Mouse (Mus musculus) megakaryocyte-erythroid progenitor cell, adult 5 weeks (primary cell): Measurements from ENCODE around the gene Pigyl. TPM values are rescaled to one million over a fixed set of nuclear protein-coding genes. Genes with fewer than 3 reads are reported as not detected.

Experiments
- polyA plus RNA-seq: library from polyadenylated mRNA; stranded (reverse); fragments of >175 nt; gene quantifications from 2 replicates; pipeline ENCODE4 v1.2.3, GENCODE M21; 2012

Gene Pigyl
- 77.0 and 80.8 TPM in 2 replicates for polyA plus RNA-seq

DNA sequence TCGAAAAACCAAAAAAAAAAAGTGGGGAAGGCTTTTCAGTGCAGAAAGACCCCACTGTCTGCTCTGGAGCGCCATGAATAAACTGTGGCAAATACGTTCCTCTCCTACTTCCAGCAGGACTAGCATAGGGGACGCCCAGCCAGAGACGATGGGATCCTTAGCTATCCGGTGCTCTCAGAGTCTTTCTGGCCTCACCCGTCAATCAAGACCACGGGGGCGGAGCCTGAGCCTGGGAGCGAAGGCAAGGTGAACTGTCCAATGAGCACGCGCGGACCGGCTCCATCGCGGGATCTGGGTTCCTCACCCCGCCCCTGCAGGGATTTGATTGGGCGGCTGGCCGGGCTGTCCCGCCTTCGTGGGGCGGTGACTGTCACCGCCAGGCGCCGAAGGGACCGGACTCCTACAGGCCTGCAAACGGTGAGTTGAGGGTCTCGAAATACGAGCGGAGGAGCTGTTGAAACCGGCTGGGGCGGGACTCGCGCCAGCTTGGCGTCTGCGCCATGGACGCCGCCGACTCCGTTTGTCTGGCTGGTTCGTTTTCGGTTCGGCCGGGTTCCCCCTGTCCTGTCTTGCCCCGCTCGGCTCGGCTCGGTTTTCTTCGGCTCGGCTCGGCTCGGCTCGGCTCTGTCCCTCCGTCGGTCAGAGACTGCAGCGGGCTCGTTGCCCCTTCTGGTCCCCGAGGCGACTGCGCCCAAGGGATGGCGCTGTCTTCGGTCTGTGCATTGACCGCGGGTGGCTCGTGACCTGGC, at the start of gene Pigyl:
Gene Pigyl, plus strand, starts transcription at position 350 of the 749 bp plus-strand sequence.

DNA sequence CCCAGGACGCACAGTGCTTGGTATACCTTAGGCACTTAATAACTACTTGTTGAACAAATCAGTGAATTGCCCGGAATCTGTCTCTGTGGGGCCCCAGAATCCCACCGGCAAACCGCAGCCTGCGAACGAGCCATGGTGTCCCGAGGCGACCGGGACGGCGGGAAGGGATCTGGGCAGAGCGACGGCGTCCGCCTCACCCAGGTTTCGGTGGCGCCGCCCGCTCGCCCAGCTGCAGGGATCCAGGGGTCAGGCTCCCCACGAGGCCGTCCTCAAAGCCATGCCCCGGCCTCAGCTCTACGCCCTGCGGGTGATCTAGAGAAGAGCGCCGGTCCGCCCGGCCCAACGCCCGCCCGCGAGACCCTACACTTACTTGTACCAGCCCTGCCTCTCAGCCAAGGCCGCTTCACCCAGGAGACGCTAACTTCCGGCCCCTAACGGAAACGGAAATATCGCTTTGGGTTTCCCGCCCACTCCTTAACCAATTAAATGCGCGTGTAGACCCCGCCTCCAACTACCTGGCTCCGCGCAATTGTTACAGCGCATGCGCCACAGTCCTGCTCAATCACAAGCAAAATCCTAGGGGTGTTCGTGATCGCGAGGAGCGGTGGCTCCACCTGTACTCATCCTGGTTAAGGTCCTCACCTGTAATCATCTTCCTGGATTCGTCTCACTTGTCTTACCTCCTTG, 39.8 kb upstream of the Pigyl start, which contains the start of gene Elof1:
Gene Elof1, minus strand, starts transcription at position 433 of the 687 bp plus-strand sequence.

DNA sequence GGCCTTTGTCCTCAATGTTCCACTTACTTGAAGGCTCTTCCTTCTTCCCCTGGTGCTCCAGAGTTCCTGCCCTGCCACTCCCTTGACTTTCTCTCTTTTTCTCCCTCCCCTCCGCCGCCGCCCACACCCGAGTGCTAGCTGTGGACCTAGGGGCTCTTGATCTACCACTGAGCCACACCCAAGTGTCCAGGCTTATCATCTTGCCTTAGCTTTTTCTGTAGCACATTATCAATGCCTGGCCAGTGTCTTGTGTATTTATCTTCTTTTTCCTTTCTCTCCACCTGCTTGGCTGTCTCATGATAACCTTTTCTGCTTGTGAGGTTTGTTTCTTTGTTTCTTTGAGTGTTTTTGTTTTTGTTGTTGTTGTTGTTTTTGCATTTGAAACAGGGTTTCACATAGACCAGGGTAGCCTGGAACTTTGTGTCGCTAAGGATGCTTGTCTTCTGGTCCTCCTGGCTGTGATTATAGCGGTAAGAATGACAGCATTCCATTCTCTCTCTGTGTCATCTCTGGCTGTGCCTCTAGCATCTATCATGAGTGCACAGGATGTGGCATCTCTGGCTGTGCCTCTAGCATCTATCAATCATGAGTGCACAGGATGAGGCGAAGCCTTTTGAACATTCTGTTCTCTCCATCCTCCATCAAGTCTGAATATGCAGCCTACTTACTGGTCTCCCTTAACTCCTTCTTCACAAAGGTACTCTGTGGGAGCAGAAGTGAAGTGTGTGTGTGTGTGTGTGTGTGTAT, 20.8 kb upstream of the Pigyl start, which contains the start of gene Acp5:
Gene Acp5, minus strand, starts transcription at position 68 of the 747 bp plus-strand sequence.

DNA sequence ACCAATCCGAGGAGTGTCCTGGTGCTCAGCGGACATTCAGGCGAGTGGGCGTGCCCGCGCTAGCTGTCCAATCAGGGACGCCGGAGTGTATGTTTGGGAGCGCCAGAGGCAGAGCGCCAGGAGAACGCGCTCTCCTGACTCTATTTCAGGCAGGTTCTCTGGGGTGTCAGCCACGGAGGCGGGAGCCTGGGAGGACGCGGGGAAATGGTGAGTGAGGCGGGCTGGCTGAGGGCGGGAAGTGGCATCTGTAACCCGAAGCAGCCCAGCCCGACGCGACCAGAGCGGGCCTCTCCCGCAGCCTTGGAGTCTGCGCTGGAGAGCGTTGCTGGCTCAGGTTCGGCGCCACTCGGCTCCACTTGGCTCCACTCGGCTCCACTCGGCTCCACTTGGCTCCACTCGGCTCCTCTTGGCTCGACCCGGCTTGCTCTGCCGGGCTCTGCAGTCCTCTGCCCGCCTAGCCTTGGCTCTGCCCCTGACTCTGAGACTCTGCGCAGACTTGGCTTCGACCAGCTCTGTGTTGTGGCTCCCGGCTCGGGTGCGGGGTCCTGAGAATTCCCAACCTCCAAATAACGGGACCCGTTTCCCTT, 31.5 kb downstream of the Pigyl start, which contains the start of gene Zfp872:
Gene Zfp872, plus strand, starts transcription at position 66 of the 587 bp plus-strand sequence.

Other genes starting within 250 kb of the Pigyl start
- 35.5 and 43.8 TPM in 2 replicates for gene Rab3d, start 238.7 kb upstream of the Pigyl start, polyA plus RNA-seq
- 0.26 and 0.54 TPM in 2 replicates for gene Ccdc159, start 229.4 kb upstream of the Pigyl start, polyA plus RNA-seq
- 28.8 and 33.9 TPM in 2 replicates for gene Tmem205, start 229.3 kb upstream of the Pigyl start, polyA plus RNA-seq
- 1.9 and 2.5 TPM in 2 replicates for gene Plppr2, start 219.8 kb upstream of the Pigyl start, polyA plus RNA-seq
- gene Swsap1, start 201.1 kb upstream of the Pigyl start, polyA plus RNA-seq = 5.8 and 8.1 TPM in 2 replicates
- 45.2 and 62.0 TPM in 2 replicates for gene Epor, start 193.3 kb upstream of the Pigyl start, polyA plus RNA-seq
- gene Rgl3, start 167.4 kb upstream of the Pigyl start, polyA plus RNA-seq = 0.03 and 0.11 TPM in 2 replicates
- gene Ccdc151, start 154.2 kb upstream of the Pigyl start, polyA plus RNA-seq = not detected in 2 replicates
- gene Prkcsh, start 154.0 kb upstream of the Pigyl start, polyA plus RNA-seq = 202 and 244 TPM in 2 replicates
- gene Elavl3, start 104.8 kb upstream of the Pigyl start, polyA plus RNA-seq = 0.02 and 0.03 TPM in 2 replicates
- gene Gm49318, start 85.6 kb upstream of the Pigyl start, polyA plus RNA-seq = not detected in 2 replicates
- 19.3 and 24.5 TPM in 2 replicates for gene Zfp653, start 85.5 kb upstream of the Pigyl start, polyA plus RNA-seq
- gene Ecsit, start 71.4 kb upstream of the Pigyl start, polyA plus RNA-seq = 30.5 and 33.6 TPM in 2 replicates
- 0.06 TPM in 1 of 2 replicates, not detected in the other for gene Cnn1, start 57.6 kb upstream of the Pigyl start, polyA plus RNA-seq
- 75.1 and 88.1 TPM in 2 replicates for gene Elof1, start 39.7 kb upstream of the Pigyl start, polyA plus RNA-seq
- 9.1 and 11.8 TPM in 2 replicates for gene Acp5, start 21.1 kb upstream of the Pigyl start, polyA plus RNA-seq
- gene Zfp872, start 31.2 kb downstream of the Pigyl start, polyA plus RNA-seq = not detected in 2 replicates
- gene Zfp809, start 68.9 kb downstream of the Pigyl start, polyA plus RNA-seq = 3.2 and 4.1 TPM in 2 replicates
- gene Zfp599, start 103.0 kb downstream of the Pigyl start, polyA plus RNA-seq = 0.05 and 0.14 TPM in 2 replicates
- gene Zfp810, start 150.8 kb downstream of the Pigyl start, polyA plus RNA-seq = 1.4 and 2.7 TPM in 2 replicates
- 3.3 and 4.0 TPM in 2 replicates for gene Anln, start 232.3 kb downstream of the Pigyl start, polyA plus RNA-seq